Mouse (Mus musculus) spleen, adult 10 weeks (tissue): ENCODE results near the gene Ankrd24. TPM values are rescaled to one million over a fixed set of nuclear protein-coding genes. Genes with fewer than 3 reads are reported as not detected.

Experiments
- polyA plus RNA-seq: library from polyadenylated mRNA; stranded (reverse); fragments of 350-450 nt; fragmentation: Illumina TruSeq; extraction: RNeasy Lipid Tissue Mini Kit (QIAGEN cat#74804); gene quantifications from one replicate; pipeline ENCODE4 v1.2.3, GENCODE M21; 2015; ENCODE audit warnings: low replicate concordance; ENCODE audit not compliant: insufficient read depth

The Ankrd24 gene
- 7.0 TPM for polyA plus RNA-seq

GRCm38 (mm10) chr10:81628390-81628789 is at the start of gene Ankrd24:
Gene Ankrd24 (plus strand): TSS chr10:81628540.

DNA sequence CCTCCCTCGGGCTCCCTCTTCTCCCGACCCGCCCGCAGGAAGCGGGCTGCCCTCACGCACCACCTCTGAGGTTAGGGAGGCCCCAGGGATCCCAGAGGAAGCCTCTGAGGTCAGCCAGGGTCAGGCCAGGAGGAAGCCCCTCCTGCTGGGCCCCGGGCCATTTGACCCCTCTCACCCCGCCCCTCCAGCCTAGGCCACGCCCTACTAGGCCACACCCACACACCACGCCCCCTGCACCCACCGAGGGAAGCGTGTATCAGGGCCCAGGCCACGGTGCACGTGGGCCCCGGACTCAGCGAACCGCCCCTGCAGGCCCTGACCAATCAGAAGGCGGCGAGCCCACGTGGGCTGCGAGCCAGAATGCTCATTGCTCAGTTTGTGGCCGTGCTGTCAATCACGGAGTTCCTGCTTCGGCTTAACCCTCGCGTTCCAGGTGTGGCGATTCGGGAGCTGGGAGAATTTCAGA is 27.6 kb upstream of the Ankrd24 start, which contains the start of gene Tle6:
Gene Tle6, minus strand, starts transcription at position 336 of the 466 bp plus-strand sequence.

GRCm38 (mm10) chr10:81605974-81606751 is 22.2 kb upstream of the Ankrd24 start, which contains the start of gene BC025920:
Gene BC025920 (plus strand): TSS chr10:81606270.

GRCm38 (mm10) chr10:81626994-81627835 is 1.1 kb upstream of the Ankrd24 start, which contains the start of gene Sirt6:
Gene Sirt6 (minus strand): TSS chr10:81627797.

DNA sequence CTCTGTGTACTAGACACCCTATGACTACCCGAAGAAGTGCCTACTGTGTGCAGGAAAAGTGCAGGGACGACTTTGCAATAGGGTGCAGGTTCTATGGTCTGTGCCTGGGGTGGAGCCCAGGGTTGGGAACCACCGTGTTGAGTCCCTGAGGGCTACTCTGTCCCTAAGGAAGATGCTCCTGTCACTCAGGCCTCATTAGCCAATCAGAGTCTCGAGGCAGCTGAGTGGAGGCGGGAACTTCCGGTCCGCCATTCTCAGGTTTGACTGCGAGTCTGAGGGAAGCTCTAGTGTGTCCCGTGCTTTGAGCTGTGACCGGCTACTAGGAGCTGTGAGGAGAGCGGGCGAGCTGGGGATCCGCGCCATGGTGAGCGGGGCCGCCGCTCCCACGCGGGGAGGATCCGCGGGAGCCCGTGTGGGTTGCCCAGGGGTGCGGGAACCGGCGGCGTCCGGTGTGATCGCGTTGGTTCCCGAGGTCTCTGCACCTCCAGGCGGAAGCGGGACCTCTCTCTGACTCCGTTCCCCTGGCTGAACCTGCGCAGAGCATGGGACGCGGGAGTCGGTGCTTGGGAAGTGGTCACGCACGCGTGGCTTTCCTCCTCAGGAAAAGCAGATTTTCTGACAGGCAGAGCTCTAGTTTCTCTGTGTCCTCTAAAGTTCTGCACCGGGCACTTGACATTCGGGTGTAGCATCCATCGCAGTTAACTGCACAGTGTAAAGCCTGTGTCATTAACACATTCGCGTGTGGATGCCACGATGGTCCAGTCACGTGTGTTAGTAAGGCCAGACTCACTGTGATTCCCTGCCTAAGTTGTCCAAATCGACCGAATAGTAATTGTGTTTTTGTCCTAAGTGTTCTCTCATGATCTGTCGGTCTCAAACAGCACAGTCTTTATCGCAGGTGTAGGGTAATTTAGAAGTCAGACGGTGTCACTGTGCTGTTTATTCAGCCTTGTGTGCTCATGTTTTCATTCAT is 20.7 kb downstream of the Ankrd24 start, which contains the start of gene Gm10778:
Gene Gm10778, plus strand, starts transcription at position 257 of the 973 bp plus-strand sequence.

Other genes starting within 250 kb of the Ankrd24 start
- gene Dohh, start 244.1 kb upstream of the Ankrd24 start, polyA plus RNA-seq = 1.9 TPM
- 3.2 TPM for gene Gm48551, start 244.1 kb upstream of the Ankrd24 start, polyA plus RNA-seq
- 0.43 TPM for gene Gm48552, start 239.5 kb upstream of the Ankrd24 start, polyA plus RNA-seq
- 9.5 TPM for gene Smim24, start 235.5 kb upstream of the Ankrd24 start, polyA plus RNA-seq
- 9.4 TPM for gene Nfic, start 172.9 kb upstream of the Ankrd24 start, polyA plus RNA-seq
- 0.15 TPM for gene Celf5, start 145.8 kb upstream of the Ankrd24 start, polyA plus RNA-seq
- 27.7 TPM for gene Ncln, start 132.1 kb upstream of the Ankrd24 start, polyA plus RNA-seq
- 15.6 TPM for gene S1pr4, start 128.4 kb upstream of the Ankrd24 start, polyA plus RNA-seq
- gene Gna15, start 104.3 kb upstream of the Ankrd24 start, polyA plus RNA-seq = 9.4 TPM
- 15.2 TPM for gene Gna11, start 83.3 kb upstream of the Ankrd24 start, polyA plus RNA-seq
- gene Aes, start 69.1 kb upstream of the Ankrd24 start, polyA plus RNA-seq = 105 TPM
- 17.3 TPM for gene Tle2, start 54.0 kb upstream of the Ankrd24 start, polyA plus RNA-seq
- gene Tle6, start 27.5 kb upstream of the Ankrd24 start, polyA plus RNA-seq = 3.2 TPM
- 9.3 TPM for gene BC025920, start 22.3 kb upstream of the Ankrd24 start, polyA plus RNA-seq
- gene Sirt6, start 743 bp upstream of the Ankrd24 start, polyA plus RNA-seq = 4.4 TPM
- gene Gm10778, start 20.5 kb downstream of the Ankrd24 start, polyA plus RNA-seq = 11.0 TPM
- gene Zfp433, start 76.3 kb downstream of the Ankrd24 start, polyA plus RNA-seq = 14.4 TPM
- gene Gm3055, start 142.6 kb downstream of the Ankrd24 start, polyA plus RNA-seq = 8.9 TPM
- 4.7 TPM for gene Gm4767, start 183.6 kb downstream of the Ankrd24 start, polyA plus RNA-seq
- gene Gm32687, start 235.4 kb downstream of the Ankrd24 start, polyA plus RNA-seq = 11.3 TPM